Mouse (Mus musculus): ENCODE results near the gene Hmgb4.

Hmgb4 gene

DNA sequence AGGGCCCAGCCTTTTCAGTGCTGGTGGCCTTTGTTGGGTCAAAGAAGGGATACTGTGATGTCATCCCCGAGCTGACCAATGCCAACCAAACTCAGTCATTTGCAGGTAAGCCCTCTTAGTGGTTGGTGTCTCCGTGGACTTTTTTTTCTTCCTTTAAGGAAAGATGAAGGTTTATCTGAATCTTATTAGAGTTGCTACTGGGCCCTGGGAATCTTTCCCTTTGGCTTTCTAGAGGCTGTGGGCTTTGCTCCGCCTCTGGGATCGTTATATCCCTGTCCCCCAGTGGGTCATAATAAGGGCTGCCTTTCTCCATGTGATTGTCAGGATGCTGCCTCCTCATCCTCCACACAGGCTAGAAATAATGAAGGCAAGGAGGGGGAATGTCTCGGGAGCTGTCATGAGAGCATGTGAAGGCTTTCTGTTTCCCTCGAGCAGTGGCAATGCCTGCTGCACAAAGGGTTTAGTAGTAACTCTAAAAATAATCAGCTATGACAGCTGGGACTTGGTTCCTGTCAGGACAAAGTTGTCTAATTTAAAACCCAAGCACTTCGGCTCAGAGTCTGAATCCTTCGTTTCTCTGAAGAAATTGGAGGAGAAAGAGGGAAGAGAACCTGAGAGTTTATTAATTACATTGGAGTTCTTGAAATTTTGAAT, at the start of gene Hmgb4:
TSS of gene Hmgb4 (minus strand) at position 51 of the 654 bp plus-strand sequence.
- no peak for DNase-seq

DNA sequence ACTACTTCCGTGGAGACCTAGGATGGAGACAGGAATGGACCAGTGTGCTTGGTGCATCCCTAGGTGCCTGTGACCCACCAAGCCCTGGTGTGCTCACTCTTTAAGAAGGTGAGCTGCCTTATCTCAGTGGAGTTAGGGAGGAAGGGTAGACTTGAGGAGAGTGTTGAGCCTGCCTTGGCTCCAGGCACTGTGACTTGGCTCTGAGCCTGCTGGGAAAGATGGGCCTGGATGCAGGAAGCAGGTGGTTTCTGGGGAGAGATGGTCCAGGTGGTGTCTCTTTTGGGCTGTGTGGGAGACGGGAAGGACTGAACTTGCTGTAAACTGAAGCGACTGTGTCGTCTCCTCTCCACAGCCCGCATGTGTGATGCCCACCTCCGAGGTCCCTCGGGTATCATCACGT, 45.3 kb upstream of the Hmgb4 start:
- no peak for DNase-seq

DNA sequence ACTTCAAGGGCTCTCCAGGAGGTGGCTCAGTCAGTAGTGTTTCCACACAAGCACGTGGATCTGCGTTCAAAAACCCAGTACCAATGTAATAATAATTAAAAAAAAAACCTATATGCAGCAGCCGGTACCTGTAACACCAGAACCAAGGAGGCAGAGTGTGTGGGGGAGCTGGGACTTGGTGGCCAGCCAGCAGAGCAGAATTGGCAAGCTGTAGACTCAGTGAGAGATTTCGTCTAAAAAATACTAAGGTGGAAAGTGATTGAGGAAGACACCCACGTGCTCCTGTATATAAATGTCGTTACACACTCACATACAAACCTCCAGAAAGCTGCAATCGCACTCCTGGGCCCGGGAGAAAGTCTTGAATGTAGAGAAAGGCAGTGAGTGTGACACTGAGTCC, 43.3 kb upstream of the Hmgb4 start:
- DNase-seq, result peak; percentile 18

- no peak for DNase-seq
Observed at GRCm38 (mm10) chr4:128288095-128288494, 27.3 kb upstream of the Hmgb4 start.

GRCm38 (mm10) chr4:128285009-128285408, 24.3 kb upstream of the Hmgb4 start:
- no peak for DNase-seq

GRCm38 (mm10) chr4:128275586-128275985, 14.8 kb upstream of the Hmgb4 start:
- DNase-seq, result no peak

GRCm38 (mm10) chr4:128275116-128275515, 14.4 kb upstream of the Hmgb4 start:
- no peak for DNase-seq

GRCm38 (mm10) chr4:128273146-128273545, 12.4 kb upstream of the Hmgb4 start:
- peak; percentile 11 for DNase-seq

DNA sequence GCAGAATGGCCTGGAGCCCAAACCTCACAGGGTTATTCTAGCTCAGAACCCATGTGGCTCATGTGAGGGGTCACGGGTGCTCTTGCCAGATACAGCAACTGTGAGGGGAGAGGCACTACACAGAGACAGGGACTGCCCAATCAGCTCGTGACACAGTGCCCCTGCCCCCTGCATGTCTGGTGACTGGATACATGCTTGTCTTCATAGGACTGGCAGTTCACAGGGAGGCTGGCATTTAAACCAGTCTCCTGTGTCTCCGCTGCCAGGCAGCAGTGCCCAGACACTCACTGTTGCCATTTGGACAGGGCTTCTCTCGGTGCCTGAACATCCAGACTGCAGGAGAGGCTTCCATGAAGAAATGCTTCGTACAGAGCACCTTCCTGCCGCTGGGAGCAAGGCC, 11.7 kb upstream of the Hmgb4 start:
- DNase-seq, result no peak

DNA sequence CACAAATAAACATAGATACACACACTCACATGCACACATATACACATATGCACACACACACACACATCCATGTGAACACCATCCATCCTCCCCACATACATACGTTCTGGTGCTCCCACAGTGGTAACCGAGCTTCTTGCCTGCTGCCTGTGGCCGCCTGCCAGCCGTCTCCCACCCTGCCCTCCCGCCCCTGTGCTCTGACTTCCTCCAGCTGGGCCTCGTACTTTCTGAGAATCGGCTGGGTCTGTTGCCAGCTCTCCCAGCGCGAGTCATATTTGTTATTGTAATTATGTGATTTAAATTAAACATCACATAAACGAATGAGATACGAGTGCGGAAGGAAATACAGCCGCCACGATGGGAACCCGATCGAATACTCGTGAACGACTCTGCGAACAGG, 10.2 kb upstream of the Hmgb4 start:
- peak; percentile 67 for DNase-seq

DNA sequence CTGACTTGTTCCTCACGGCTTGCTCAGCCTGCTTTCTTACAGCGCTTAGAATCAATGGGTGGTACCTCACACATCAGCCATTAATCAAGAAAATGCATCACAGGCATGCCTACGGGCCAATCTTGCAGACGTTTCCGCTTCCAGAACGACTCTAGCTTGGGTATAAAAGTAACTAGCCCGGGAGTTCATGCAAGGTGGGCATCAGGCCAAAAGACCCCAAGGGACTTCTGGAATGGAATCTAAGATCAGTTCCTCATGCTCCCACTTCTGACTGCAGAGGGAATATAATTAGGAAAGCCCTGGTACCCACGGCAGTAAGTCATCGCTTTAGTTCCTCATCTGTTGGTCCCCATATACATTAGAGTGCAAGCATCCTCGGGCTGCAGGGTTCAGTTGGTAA, 9.4 kb upstream of the Hmgb4 start:
- peak; percentile 20 for DNase-seq

- peak; percentile 19 for DNase-seq
Observed at GRCm38 (mm10) chr4:128269261-128269875, 8.6 kb upstream of the Hmgb4 start.

DNA sequence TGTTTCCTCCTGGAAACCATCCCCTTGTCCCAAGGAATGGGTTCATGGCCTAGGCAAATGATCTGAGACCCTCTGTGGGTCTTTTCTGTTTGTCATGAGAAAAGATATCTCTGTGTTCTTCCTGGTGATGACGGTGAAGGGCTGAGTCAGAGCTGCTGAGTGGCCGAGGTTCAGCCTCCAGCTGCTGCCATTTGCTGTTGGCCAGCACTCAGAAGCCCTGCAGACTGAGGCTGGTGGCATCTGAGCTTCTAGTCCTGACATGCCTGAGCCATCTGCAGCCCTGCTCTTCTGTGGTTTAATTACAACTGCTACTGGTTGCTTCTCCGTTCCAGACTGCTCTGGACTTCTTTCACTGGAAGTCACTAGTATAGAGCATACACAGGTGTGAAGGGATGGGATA, 4.6 kb upstream of the Hmgb4 start:
- no peak for DNase-seq

DNA sequence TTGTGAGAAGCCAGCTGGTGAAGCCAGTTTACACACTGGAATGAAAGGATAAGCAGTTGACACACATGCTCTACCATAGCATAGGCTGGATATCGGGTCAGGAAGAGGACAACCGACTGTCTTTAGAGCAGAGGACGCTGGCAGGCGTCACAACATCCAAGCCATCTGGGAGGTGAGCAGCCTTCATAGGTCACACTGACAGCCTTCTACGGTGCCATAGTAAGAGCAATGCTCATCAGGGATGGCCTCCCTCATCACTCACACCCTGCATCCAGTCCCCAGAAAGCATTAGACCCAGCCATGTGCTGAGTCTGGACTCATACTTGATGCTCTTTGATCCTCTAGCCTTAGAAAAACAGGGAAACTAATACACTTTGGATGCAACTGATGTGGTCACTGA, 3.7 kb upstream of the Hmgb4 start:
- no peak for DNase-seq

DNA sequence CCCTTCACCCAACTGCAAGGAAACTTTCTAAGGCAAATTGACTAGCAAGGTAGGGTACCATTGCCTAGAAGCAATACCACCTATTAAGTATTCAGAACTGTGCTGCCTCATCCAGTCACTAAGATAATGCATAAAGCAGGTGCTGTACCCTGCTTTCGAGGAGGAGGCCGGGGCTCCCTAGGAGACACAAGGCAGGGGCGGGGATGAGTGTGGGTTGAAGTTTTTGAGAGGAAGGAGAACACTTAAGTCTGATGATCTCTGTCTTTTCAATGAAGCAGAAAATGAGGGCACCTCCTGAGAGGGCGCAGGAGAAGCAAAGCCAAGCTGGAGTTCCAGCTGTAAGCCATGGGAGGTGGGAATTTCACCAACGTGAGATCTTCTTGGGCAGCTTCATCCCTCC, 1.5 kb downstream of the Hmgb4 start:
- DNase-seq, result no peak

- no peak for DNase-seq
Observed at GRCm38 (mm10) chr4:128248676-128249075, 12.1 kb downstream of the Hmgb4 start.

DNA sequence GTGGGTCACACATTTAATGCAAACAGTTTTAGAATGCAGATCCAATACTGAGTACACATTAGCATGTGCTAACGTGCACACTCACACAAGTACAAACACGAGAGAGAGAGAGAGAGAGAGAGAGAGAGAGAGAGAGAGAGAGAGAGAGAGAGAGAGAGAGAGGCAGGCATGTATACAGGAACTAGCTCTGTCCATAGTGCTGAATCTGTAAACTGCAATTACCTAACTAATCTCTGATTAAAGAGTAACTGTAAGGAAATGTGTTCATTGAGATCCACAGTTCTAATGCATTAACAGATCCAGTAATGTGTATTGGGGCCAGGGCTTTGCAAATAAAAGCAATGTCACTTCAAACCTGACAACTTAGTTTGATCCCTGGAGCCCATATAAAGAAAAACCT, 15.6 kb downstream of the Hmgb4 start:
- no peak for DNase-seq

DNA sequence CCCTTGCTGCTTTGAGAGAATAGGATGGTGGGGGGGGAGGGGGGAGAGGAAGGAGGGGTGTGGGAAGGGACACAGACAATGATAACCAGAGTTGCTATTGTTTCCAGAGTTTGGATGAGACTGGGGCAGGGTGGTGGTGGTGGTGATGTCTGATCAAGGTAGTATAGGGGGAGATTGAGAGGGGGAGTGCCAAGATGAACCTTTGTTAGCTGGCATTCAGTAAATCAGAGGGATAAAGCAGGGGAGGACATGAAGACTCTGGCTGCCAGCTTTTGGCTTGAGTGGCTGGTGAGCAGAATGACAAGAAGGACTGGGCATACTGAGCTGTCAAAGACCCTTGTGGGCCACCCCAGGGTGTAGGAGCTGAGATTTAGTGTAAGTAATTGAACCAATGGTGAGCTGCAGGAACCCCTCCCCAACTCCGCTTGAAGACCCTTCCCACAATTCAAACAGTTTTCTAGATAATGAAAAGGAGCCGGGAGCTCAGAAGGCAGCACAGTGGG, 18.9 kb downstream of the Hmgb4 start:
- DNase-seq, result no peak

- DNase-seq, result no peak
Observed at GRCm38 (mm10) chr4:128241075-128241853, 19.5 kb downstream of the Hmgb4 start.

- no peak for DNase-seq
Observed at GRCm38 (mm10) chr4:128239113-128239512, 21.6 kb downstream of the Hmgb4 start.

DNA sequence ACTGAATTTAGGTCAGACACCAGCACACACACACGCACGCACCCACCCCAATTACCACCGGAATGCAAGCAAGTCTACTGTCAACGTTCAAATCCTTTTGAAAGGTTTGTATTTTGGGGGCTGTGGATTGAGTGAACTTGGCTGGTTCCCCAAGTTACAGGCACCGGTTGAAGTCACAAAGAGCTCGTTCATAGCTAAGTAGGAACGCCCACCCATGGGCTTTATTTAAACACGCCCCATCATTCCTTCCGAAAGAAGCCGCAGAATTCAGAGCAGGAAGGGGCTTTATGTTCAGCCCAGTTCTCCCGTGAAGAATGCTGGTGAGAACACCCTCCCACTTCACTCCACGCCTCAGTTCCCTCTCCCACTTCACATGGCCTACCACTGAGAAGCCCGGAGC, 27.3 kb downstream of the Hmgb4 start:
- DNase-seq, result no peak

- no peak for DNase-seq
Observed at GRCm38 (mm10) chr4:128227377-128228316, 33.1 kb downstream of the Hmgb4 start.

DNA sequence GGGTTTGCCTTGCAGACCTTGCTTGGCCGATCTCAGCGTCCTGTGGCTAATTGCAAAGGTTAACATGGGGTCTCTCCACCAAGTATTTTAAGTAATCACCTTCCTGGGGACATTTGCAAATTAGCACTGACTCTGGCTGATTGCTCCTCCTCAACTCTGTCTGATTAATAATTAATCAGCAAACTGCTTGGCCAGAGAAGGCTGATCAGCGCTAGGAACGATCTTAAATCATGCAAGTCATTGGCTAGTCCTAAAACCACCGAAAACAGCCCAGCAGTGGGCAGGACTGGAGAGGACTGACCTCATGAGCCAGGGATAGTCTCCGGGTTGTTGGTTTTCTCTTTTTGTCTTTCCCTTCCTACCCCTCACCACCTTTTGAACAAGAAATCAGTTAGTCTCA, 36.3 kb downstream of the Hmgb4 start:
- no peak for DNase-seq

Data from right cerebral cortex, postnatal 4 days (tissue).